Mouse (Mus musculus) E14TG2a.4 (cell line): Measurements from ENCODE around the gene Apoc3.

Experiments used
- H3K27me3 ChIP-seq: 2 replicates; pipeline ENCODE4 v1.6.1; 2014; ENCODE audit warnings: low read length, control low read depth; ENCODE audit not compliant: insufficient read depth
- H3K36me3 ChIP-seq: 2 replicates; pipeline ENCODE4 v1.6.1; 2014; ENCODE audit warnings: low read length, control low read depth; ENCODE audit not compliant: insufficient read depth
- H3K4me1 ChIP-seq: replicated peaks from 2 replicates; pipeline ENCODE4 v1.6.1; 2014; ENCODE audit warnings: low read depth, low read length, control low read depth
- H3K4me3 ChIP-seq: replicated peaks from 2 replicates; pipeline ENCODE4 v1.5.1; 2014; ENCODE audit warnings: mild to moderate bottlenecking, low read length
- H3K9me3 ChIP-seq: 2 replicates; pipeline ENCODE4 v1.6.1; 2014; ENCODE audit warnings: low read length, control low read depth
- CTCF ChIP-seq: conservative IDR thresholded peaks from 2 replicates; pipeline ENCODE4 v1.5.1; 2014; ENCODE audit warnings: low read length
- NANOG ChIP-seq: IDR thresholded peaks from 2 replicates; pipeline ENCODE4 v1.6.1; 2014; ENCODE audit warnings: borderline replicate concordance, low read length, mixed read lengths
- POU5F1 ChIP-seq: IDR thresholded peaks from 2 replicates; pipeline ENCODE4 v1.6.1; 2014; ENCODE audit warnings: low read length, borderline replicate concordance

Apoc3 gene

GRCm38 (mm10) chr9:46210473-46210872 is 25.0 kb downstream of the Apoc3 start:
- H3K36me3 ChIP-seq: peaks cover 52% of the 10 kb centered on the region
- no peak for TF ChIP-seq CTCF
- no peak for TF ChIP-seq NANOG
- TF ChIP-seq POU5F1: no peak
- H3K9me3 ChIP-seq: no peaks in the 10 kb centered on the region
- H3K4me3 ChIP-seq: peak overlapping the region; percentile 64
- H3K4me1 ChIP-seq: peaks cover 39% of the 10 kb centered on the region
- no peaks in the 10 kb centered on the region for H3K27me3 ChIP-seq

GRCm38 (mm10) chr9:46208401-46208974 is 26.9 kb downstream of the Apoc3 start:
- Histone ChIP-seq H3K36me3 (peaks cover 61% of the 10 kb centered on the region), H3K4me1 (peaks cover 27% of the 10 kb centered on the region), H3K4me3 (no peak overlapping the region), H3K27me3 (no peaks in the 10 kb centered on the region), H3K9me3 (no peaks in the 10 kb centered on the region)
- TF ChIP-seq POU5F1 (no peak), NANOG (no peak), CTCF (no peak)

- peaks cover 27% of the 10 kb centered on the region for H3K4me1 ChIP-seq
- H3K36me3 ChIP-seq: peaks cover 60% of the 10 kb centered on the region
- TF ChIP-seq CTCF: no peak
- no peak for TF ChIP-seq NANOG
- TF ChIP-seq POU5F1: no peak
- no peaks in the 10 kb centered on the region for H3K27me3 ChIP-seq
- no peak overlapping the region for H3K4me3 ChIP-seq
- H3K9me3 ChIP-seq: no peaks in the 10 kb centered on the region
Observed at GRCm38 (mm10) chr9:46207501-46207869, 28.0 kb downstream of the Apoc3 start.

GRCm38 (mm10) chr9:46206834-46207500 is 28.5 kb downstream of the Apoc3 start:
- Histone ChIP-seq H3K36me3 (peaks cover 60% of the 10 kb centered on the region), H3K9me3 (no peaks in the 10 kb centered on the region), H3K27me3 (no peaks in the 10 kb centered on the region), H3K4me1 (peaks cover 26% of the 10 kb centered on the region), H3K4me3 (no peak overlapping the region)
- no peak for TF ChIP-seq POU5F1
- TF ChIP-seq CTCF: no peak
- no peak for TF ChIP-seq NANOG

- H3K36me3 ChIP-seq: peaks cover 88% of the 10 kb centered on the region
- H3K4me1 ChIP-seq: 0 out of 2 replicates have a peak, but pooled peaks cover 5% of the 10 kb centered on the region
- no peak for TF ChIP-seq NANOG
- no peak for TF ChIP-seq CTCF
- no peak for TF ChIP-seq POU5F1
- no peaks in the 10 kb centered on the region for H3K27me3 ChIP-seq
- no peak overlapping the region for H3K4me3 ChIP-seq
- no peaks in the 10 kb centered on the region for H3K9me3 ChIP-seq
Observed at GRCm38 (mm10) chr9:46199609-46200008, 35.8 kb downstream of the Apoc3 start.

- TF ChIP-seq CTCF (no peak), NANOG (no peak), POU5F1 (no peak)
- H3K36me3 ChIP-seq: peaks cover 88% of the 10 kb centered on the region
- no peaks in the 10 kb centered on the region for H3K9me3 ChIP-seq
- no peak overlapping the region for H3K4me3 ChIP-seq
- H3K27me3 ChIP-seq: no peaks in the 10 kb centered on the region
- 0 out of 2 replicates have a peak, but pooled peaks cover 5% of the 10 kb centered on the region for H3K4me1 ChIP-seq
Observed at GRCm38 (mm10) chr9:46198936-46199335, 36.5 kb downstream of the Apoc3 start.

- Histone ChIP-seq H3K4me3 (no peak overlapping the region), H3K9me3 (no peaks in the 10 kb centered on the region), H3K27me3 (no peaks in the 10 kb centered on the region), H3K36me3 (peaks cover 88% of the 10 kb centered on the region), H3K4me1 (0 out of 2 replicates have a peak, but pooled peaks cover 5% of the 10 kb centered on the region)
- no peak for TF ChIP-seq NANOG
Observed at GRCm38 (mm10) chr9:46198461-46198860, 37.0 kb downstream of the Apoc3 start.

GRCm38 (mm10) chr9:46196699-46197169 is 38.7 kb downstream of the Apoc3 start:
- TF ChIP-seq NANOG (no peak), CTCF (no peak), POU5F1 (no peak)
- H3K4me1 ChIP-seq: 0 out of 2 replicates have a peak, but pooled peaks cover 5% of the 10 kb centered on the region
- peaks cover 74% of the 10 kb centered on the region for H3K36me3 ChIP-seq
- H3K27me3 ChIP-seq: no peaks in the 10 kb centered on the region
- no peak overlapping the region for H3K4me3 ChIP-seq
- H3K9me3 ChIP-seq: no peaks in the 10 kb centered on the region
